Mouse (Mus musculus): ENCODE measurements around the gene Carns1. TPM values are rescaled to one million over a fixed set of nuclear protein-coding genes. Genes with fewer than 3 reads are reported as not detected.

The Carns1 gene
- polyA plus RNA-seq (2015; fragmentation: Nextera tagmentation; extraction: Ambion mirVana), result 5.6 and 6.1 TPM in 2 replicates

- peak within 1 kb of the TSS; percentile 30 for H3K4me2 ChIP-seq
- H3K36me3 ChIP-seq, result no peaks in the 10 kb centered on the region
- H3K27me3 ChIP-seq, result no peaks in the 10 kb centered on the region
- H3K4me1 ChIP-seq (replicated peaks), result peaks cover 11% of the 10 kb centered on the region
- H3K27ac ChIP-seq (replicated peaks), result no peak within 1 kb of the TSS
- no peaks in the 10 kb centered on the region for H3K9me3 ChIP-seq
- H3K9ac ChIP-seq, result no peak within 1 kb of the TSS
- WGBS, result 5% methylated on average over 11 of the region's 11 CpGs
- no peak within 1 kb of the TSS for H3K4me3 ChIP-seq
- ATAC-seq (ENCODE audit: low FRiP score, low read depth), result no peak
These were observed at the start of gene Carns1 for GRCm38 (mm10) chr19:4175368-4175947. Carns1 (minus strand) TSS chr19:4175479.

GRCm38 (mm10) chr19:4222165-4222564, 46.9 kb upstream of the Carns1 start:
- H3K4me3 ChIP-seq, result no peak overlapping the region
- WGBS, result 60% methylated on average over 11 of the region's 11 CpGs
- peaks cover 21% of the 10 kb centered on the region for H3K4me1 ChIP-seq (replicated peaks)

GRCm38 (mm10) chr19:4220957-4221743, 45.9 kb upstream of the Carns1 start:
- peaks cover 13% of the 10 kb centered on the region for H3K27me3 ChIP-seq

More at GRCm38 (mm10) chr19:4222165-4222564, 46.9 kb upstream of the Carns1 start:
- no peak overlapping the region for H3K9ac ChIP-seq
- H3K36me3 ChIP-seq, result no peaks in the 10 kb centered on the region
- peaks cover 4% of the 10 kb centered on the region for H3K27me3 ChIP-seq
- H3K27ac ChIP-seq (replicated peaks), result no peak overlapping the region
- no peaks in the 10 kb centered on the region for H3K9me3 ChIP-seq
- ATAC-seq (ENCODE audit: low FRiP score, low read depth), result 0 out of 2 replicates have a peak, but pooled peaks have one; percentile 69
- no peak overlapping the region for H3K4me2 ChIP-seq

GRCm38 (mm10) chr19:4220416-4220815, 45.1 kb upstream of the Carns1 start:
- peaks cover 18% of the 10 kb centered on the region for H3K27me3 ChIP-seq
- no peaks in the 10 kb centered on the region for H3K36me3 ChIP-seq
- H3K9me3 ChIP-seq, result no peaks in the 10 kb centered on the region
- no peak for ATAC-seq (ENCODE audit: low FRiP score, low read depth)
- H3K4me2 ChIP-seq, result no peak overlapping the region
- 52% methylated on average over 4 of the region's 4 CpGs for WGBS
- H3K4me1 ChIP-seq (replicated peaks), result peaks cover 34% of the 10 kb centered on the region
- H3K4me3 ChIP-seq, result no peak overlapping the region
- H3K27ac ChIP-seq (replicated peaks), result no peak overlapping the region
- no peak overlapping the region for H3K9ac ChIP-seq

More at GRCm38 (mm10) chr19:4220957-4221743, 45.9 kb upstream of the Carns1 start:
- Histone ChIP-seq H3K4me1 (replicated peaks) (peaks cover 30% of the 10 kb centered on the region), H3K27ac (replicated peaks) (no peak overlapping the region), H3K9me3 (no peaks in the 10 kb centered on the region), H3K36me3 (no peaks in the 10 kb centered on the region), H3K9ac (no peak overlapping the region), H3K4me3 (no peak overlapping the region), H3K4me2 (no peak overlapping the region)
- ATAC-seq (ENCODE audit: low FRiP score, low read depth), result no peak
- 43% methylated on average over 14 of the region's 14 CpGs for WGBS

- Histone ChIP-seq H3K36me3 (no peaks in the 10 kb centered on the region), H3K4me3 (no peak overlapping the region), H3K9me3 (no peaks in the 10 kb centered on the region), H3K27me3 (peaks cover 23% of the 10 kb centered on the region), H3K27ac (replicated peaks) (no peak overlapping the region), H3K4me2 (no peak overlapping the region), H3K9ac (no peak overlapping the region), H3K4me1 (replicated peaks) (peaks cover 39% of the 10 kb centered on the region)
- ATAC-seq (ENCODE audit: low FRiP score, low read depth), result no peak
- 86% methylated on average over 6 of the region's 6 CpGs for WGBS
These were observed 44.7 kb upstream of the Carns1 start for GRCm38 (mm10) chr19:4219943-4220342.

GRCm38 (mm10) chr19:4218784-4219183, 43.5 kb upstream of the Carns1 start:
- no peaks in the 10 kb centered on the region for H3K9me3 ChIP-seq
- no peak overlapping the region for H3K4me2 ChIP-seq
- no peaks in the 10 kb centered on the region for H3K36me3 ChIP-seq
- H3K9ac ChIP-seq, result no peak overlapping the region
- WGBS, result 74% methylated on average over 1 of the region's 1 CpGs
- H3K4me3 ChIP-seq, result no peak overlapping the region
- peaks cover 29% of the 10 kb centered on the region for H3K27me3 ChIP-seq
- no peak overlapping the region for H3K27ac ChIP-seq (replicated peaks)
- no peak for ATAC-seq (ENCODE audit: low FRiP score, low read depth)
- peaks cover 51% of the 10 kb centered on the region for H3K4me1 ChIP-seq (replicated peaks)

- no peak for ATAC-seq (ENCODE audit: low FRiP score, low read depth)
- H3K27ac ChIP-seq (replicated peaks), result no peak overlapping the region
- H3K36me3 ChIP-seq, result no peaks in the 10 kb centered on the region
- peaks cover 34% of the 10 kb centered on the region for H3K27me3 ChIP-seq
- peaks cover 54% of the 10 kb centered on the region for H3K4me1 ChIP-seq (replicated peaks)
- H3K9me3 ChIP-seq, result no peaks in the 10 kb centered on the region
- WGBS, result 89% methylated on average over 11 of the region's 11 CpGs
- H3K4me2 ChIP-seq, result no peak overlapping the region
- H3K9ac ChIP-seq, result no peak overlapping the region
- no peak overlapping the region for H3K4me3 ChIP-seq
These were observed 43.0 kb upstream of the Carns1 start for GRCm38 (mm10) chr19:4218293-4218692.

GRCm38 (mm10) chr19:4217855-4218254, 42.6 kb upstream of the Carns1 start:
- Histone ChIP-seq H3K9ac (no peak overlapping the region), H3K27me3 (peaks cover 39% of the 10 kb centered on the region), H3K4me2 (no peak overlapping the region), H3K36me3 (no peaks in the 10 kb centered on the region), H3K4me3 (no peak overlapping the region), H3K9me3 (no peaks in the 10 kb centered on the region), H3K27ac (replicated peaks) (no peak overlapping the region), H3K4me1 (replicated peaks) (peaks cover 58% of the 10 kb centered on the region)
- no peak for ATAC-seq (ENCODE audit: low FRiP score, low read depth)
- WGBS, result 45% methylated on average over 3 of the region's 3 CpGs

- 23% methylated on average over 5 of the region's 5 CpGs for WGBS
- Histone ChIP-seq H3K9me3 (no peaks in the 10 kb centered on the region), H3K9ac (no peak overlapping the region), H3K4me3 (no peak overlapping the region), H3K36me3 (no peaks in the 10 kb centered on the region), H3K4me1 (replicated peaks) (peaks cover 56% of the 10 kb centered on the region), H3K27ac (replicated peaks) (no peak overlapping the region), H3K4me2 (no peak overlapping the region), H3K27me3 (peaks cover 43% of the 10 kb centered on the region)
- ATAC-seq (ENCODE audit: low FRiP score, low read depth), result no peak
These were observed 41.9 kb upstream of the Carns1 start for GRCm38 (mm10) chr19:4217140-4217539.

- 25% methylated on average over 14 of the region's 14 CpGs for WGBS
- H3K9ac ChIP-seq, result no peak overlapping the region
- ATAC-seq (ENCODE audit: low FRiP score, low read depth), result no peak
- peak overlapping the region; percentile 3; the same call in 1 of the 2 replicates for H3K4me3 ChIP-seq
- no peak overlapping the region for H3K27ac ChIP-seq (replicated peaks)
- peak overlapping the region; percentile 32 for H3K4me2 ChIP-seq
- no peaks in the 10 kb centered on the region for H3K36me3 ChIP-seq
- peaks cover 51% of the 10 kb centered on the region for H3K4me1 ChIP-seq (replicated peaks)
- H3K9me3 ChIP-seq, result no peaks in the 10 kb centered on the region
- peaks cover 53% of the 10 kb centered on the region for H3K27me3 ChIP-seq
These were observed 40.9 kb upstream of the Carns1 start for GRCm38 (mm10) chr19:4216041-4216685.

- peak overlapping the region; percentile 49 for H3K4me3 ChIP-seq
- H3K36me3 ChIP-seq, result no peaks in the 10 kb centered on the region
- peaks cover 44% of the 10 kb centered on the region for H3K4me1 ChIP-seq (replicated peaks)
- H3K9ac ChIP-seq, result peak overlapping the region; percentile 46
- no peak overlapping the region for H3K27ac ChIP-seq (replicated peaks)
- H3K27me3 ChIP-seq, result peaks cover 56% of the 10 kb centered on the region
- H3K4me2 ChIP-seq, result peak overlapping the region; percentile 97
- ATAC-seq (ENCODE audit: low FRiP score, low read depth), result no peak
- H3K9me3 ChIP-seq, result no peaks in the 10 kb centered on the region
- 2% methylated on average over 14 of the region's 21 CpGs for WGBS
These were observed 40.2 kb upstream of the Carns1 start for GRCm38 (mm10) chr19:4215451-4215840.

Data from hindbrain, embryonic 15.5 days (tissue).